Mouse (Mus musculus): ENCODE results near the gene Mettl16.
A peak's percentile ranks its signal among the peaks of the same experiment; 100 is the strongest.

Gene Mettl16

DNA sequence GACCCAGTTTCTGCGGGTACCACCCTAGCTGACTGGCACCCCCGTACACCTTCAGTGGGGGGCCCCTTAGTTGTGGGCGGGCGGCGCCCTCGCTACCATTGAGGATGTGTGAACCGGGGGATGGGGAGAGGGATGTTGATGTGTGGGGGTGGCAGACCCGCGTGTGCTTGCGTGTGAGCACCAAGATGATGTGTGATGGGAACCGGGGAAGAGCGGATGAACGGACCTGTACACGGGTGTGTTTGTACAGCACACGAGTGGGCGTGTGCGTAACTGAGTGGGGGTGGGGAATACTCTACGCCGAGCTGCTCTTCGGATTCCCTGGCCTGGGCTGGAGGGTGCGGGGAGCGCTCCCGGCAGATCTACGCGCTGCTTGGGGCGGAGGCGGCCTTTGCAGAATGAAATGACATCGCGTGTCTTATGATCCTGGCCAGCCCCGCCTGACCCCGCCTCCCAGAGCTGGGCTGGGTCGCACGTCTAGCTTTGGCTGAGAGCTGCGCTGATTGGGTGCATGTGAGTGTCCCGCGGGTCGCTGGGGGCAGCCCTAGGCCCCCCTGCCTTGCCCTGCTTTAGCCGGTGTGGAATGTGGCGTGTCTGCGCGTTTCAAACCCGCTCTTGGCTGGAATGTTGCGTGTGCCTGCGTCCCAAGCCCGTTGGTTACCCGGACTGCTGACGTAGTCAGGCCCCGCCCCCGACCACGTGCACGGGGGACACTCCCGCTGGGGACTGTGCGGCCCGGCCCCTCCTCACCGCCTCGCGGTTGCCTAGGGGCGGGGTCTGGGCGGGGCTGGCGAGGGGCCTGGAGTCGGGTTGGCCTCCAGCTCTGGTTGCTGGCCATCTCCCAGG is 61.2 kb downstream of the Mettl16 start:
- peak; percentile 99 for DNase-seq (ENCODE audit: low read depth)

GRCm38 (mm10) chr11:74832503-74833143 is 62.0 kb downstream of the Mettl16 start:
- DNase-seq (ENCODE audit: low read depth): peak; percentile 69

DNA sequence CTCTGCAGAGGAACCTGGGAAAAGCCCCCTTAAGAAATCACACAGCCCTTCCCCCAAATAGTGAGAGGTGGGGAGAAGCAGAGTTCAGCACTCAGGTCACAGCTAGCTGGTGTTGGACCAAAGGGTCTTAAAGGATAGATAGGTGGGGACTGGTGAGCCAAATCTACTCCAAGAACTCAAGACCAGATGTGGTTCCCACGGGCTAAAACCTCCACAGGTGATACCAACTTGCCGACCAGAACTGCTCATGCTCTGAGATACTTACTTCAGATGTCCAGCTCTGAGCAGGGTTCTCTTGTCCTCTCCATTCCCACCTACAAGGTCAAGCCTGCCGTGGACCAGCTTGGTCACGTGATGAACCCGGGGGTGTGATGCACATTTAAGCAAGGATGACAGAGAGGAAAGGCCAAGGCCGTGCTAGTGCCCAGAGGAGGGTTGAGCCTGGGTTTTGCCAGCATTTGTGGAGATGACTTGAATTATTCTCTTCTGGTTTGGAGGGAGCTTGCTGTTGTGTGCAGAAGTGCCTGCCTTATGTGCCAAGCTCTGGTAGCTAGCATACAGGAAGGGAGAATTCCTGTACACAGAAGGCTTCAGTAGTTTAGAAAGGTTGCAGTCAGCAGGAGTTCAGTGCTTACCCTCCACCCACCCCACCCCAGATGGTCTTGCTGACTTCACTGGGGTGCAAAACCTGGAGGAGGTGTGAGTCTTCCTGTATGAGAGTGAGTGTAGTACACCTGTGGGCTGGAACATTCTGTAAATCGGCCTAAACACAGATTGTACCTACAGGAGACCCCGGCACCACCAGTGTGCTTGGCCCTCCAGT is 63.1 kb downstream of the Mettl16 start:
- no peak for DNase-seq (ENCODE audit: low read depth)

DNA sequence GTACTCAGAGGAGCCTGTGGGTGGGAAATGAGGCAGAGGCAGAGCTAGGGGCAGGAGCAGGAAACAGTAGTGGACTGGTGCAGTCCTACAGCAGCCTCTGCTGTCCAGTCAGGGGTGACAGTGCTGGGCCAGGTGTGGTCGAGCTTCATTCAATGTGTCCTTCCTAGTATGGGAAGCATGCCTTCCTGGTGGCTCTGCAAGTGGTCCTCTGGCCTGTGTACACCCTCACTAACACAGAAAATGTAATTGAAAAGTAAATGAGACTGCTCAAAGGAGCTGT is 63.7 kb downstream of the Mettl16 start:
- DNase-seq (ENCODE audit: low read depth): no peak

DNA sequence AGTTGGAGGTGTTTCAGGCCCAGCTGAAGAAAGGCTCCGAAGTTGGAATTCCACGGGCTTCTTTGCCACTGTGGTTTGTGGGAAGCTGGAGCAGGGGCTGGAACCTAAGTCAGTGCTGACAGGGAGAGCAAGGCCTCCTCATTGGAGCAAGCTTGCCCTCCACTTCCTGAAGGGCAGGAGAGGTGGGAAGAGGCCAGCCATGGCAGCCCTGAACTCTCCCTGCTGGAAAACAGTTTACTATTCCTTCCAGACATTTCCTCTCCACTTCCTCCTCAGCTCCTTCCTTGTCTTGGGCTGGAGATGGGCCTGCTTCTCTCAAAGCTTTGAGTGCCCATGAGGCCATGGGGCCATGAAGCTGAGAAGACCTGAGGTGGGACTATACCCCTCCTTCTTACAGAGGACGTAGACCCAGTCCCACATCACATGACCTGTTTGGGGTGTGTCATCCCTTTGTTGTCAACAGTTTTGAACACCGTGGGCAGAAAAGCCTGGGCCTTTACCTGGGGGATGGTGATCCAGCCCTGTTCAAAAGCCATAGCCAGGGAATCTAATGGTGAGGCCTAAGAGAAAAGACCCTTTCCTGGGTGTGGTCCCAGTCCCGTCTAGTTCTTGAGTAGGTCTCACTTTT is 64.1 kb downstream of the Mettl16 start:
- DNase-seq (ENCODE audit: low read depth): no peak

GRCm38 (mm10) chr11:74835593-74836224 is 65.1 kb downstream of the Mettl16 start:
- DNase-seq (ENCODE audit: low read depth): no peak

- no peak for DNase-seq (ENCODE audit: low read depth)
Observed at GRCm38 (mm10) chr11:74836225-74837055, 65.8 kb downstream of the Mettl16 start.

- no peak for DNase-seq (ENCODE audit: low read depth)
Observed at GRCm38 (mm10) chr11:74837056-74837693, 66.5 kb downstream of the Mettl16 start.

- DNase-seq (ENCODE audit: low read depth): peak; percentile 80
Observed at GRCm38 (mm10) chr11:74837694-74838431, 67.2 kb downstream of the Mettl16 start.

- peak; percentile 84 for DNase-seq (ENCODE audit: low read depth)
Observed at GRCm38 (mm10) chr11:74838441-74838840, 67.8 kb downstream of the Mettl16 start.

DNA sequence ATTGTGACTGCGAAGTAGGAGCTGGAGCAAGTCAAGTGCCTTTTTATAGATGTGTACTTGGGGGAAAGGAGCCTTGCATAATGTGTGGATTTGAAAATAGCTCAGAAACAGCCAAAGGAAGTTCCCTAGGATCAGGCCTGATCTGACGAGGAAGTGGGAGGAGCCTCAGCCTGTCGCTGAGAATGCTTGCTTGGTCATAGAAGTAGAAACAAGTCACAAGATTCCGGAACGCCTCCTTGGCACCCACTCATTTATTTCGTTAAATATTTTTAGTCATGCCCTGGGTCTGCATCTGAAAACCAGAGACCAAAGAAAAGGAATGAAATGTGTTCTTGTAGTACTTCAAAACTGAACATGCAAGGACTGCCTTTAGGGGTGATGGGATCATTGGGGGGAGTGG is 68.3 kb downstream of the Mettl16 start:
- peak; percentile 90 for DNase-seq (ENCODE audit: low read depth)

- no peak for DNase-seq (ENCODE audit: low read depth)
Observed at GRCm38 (mm10) chr11:74839860-74840715, 69.5 kb downstream of the Mettl16 start.

DNA sequence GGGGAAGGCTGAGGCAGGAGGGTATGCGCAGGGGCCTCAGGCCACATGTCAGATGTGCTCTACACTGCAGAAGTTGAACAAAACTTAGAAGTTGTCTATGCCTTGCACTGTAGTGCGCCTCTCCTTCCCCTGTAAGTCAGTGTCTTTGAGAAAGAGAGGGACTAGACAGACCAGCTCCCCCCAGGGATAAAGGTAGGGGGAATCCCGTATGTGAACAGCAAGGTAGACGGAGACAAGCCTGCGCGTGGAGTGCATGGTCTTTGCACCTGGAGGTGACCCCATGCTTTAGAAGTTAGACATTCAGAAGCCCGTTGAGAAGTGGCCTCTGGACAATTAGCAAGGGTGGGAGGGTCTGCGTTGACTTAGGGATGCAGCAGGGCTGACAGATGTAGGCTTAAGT is 70.1 kb downstream of the Mettl16 start:
- no peak for DNase-seq (ENCODE audit: low read depth)

DNA sequence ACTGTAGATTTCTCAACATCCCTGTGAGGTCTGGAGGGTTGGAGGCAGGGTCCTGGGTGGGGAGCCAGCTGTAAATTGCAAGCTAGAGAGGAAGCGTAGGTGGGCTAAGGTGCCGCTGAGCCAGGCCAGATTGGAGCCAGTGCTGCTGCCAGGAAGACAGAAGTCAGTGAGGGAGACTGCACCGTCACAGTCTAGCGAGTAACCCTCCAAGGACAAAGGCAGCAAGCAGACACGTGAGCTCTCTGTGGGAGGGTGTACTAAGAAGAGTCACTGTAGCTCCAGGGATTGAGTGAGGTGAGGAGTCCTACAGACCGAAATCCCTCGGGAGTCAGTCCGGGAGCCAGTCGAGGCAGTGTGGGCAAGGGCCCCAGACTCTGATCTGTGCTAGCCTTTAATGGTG is 70.7 kb downstream of the Mettl16 start:
- no peak for DNase-seq (ENCODE audit: low read depth)

DNA sequence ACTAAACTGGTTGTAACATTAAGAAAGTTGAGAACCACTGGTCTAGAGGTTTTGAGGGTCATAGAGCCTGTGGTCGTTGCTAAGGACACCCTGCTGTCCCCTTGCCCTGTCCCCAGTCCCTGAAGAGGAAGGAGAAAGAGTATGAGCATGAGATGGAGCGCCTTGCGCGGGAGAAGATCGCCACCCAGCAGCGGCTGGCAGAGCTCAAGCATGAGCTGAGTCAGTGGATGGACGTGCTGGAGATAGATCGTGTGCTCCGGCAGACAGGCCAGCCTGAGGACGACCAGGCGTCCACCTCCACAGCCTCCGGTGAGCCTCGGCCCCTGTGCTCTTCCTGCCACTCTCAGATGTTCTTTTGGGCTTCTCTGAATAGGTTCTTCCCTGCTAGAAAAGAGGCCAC is 71.4 kb downstream of the Mettl16 start:
- no peak for DNase-seq (ENCODE audit: low read depth)

GRCm38 (mm10) chr11:74842656-74843434 is 72.2 kb downstream of the Mettl16 start:
- DNase-seq (ENCODE audit: low read depth): no peak

GRCm38 (mm10) chr11:74843435-74843714 is 72.7 kb downstream of the Mettl16 start:
- no peak for DNase-seq (ENCODE audit: low read depth)

DNA sequence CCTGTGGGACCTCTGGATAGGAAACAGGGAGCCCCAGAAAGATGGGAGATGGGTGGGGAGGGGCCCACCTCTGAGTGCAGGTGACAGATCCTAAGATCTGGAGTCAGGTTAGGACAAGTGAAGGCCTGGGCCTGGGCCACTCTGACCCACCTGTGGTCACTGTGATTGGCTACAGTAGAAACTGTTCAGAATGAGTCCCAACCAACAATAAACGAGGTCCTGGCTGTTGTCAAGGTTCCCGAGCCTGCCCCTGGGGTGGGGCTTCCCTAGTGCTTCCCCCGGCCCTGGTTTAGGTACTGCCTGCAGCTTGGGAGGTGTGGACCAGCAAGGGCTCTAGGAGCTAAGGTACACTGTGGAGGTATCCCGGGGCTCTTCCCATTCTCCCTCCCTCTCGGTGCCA is 73.1 kb downstream of the Mettl16 start:
- no peak for DNase-seq (ENCODE audit: low read depth)
